Mouse (Mus musculus) ES-Bruce4 (cell line): Measurements from ENCODE around the gene Pdss1. TPM values are rescaled to one million over a fixed set of nuclear protein-coding genes. Genes with fewer than 3 reads are reported as not detected.
"Not testable (repeated sequence)": the region's sequence is repeated elsewhere in the genome, so short reads cannot be mapped to it uniquely, and the experiment has no call there.

Source experiments
- H3K27ac ChIP-seq: 2 replicates; pipeline ENCODE4 v1.5.1; 2012; ENCODE audit warnings: low read length, inconsistent platforms; ENCODE audit not compliant: insufficient read depth
- H3K27me3 ChIP-seq: 2 replicates; pipeline ENCODE4 v1.6.1; 2012; ENCODE audit warnings: mild to moderate bottlenecking, low read length, inconsistent platforms; ENCODE audit not compliant: control insufficient read depth, poor library complexity, insufficient read depth, severe bottlenecking
- H3K36me3 ChIP-seq: 2 replicates; pipeline ENCODE4 v1.6.1; 2012; ENCODE audit warnings: inconsistent platforms, mild to moderate bottlenecking, low read length, moderate library complexity; ENCODE audit not compliant: control insufficient read depth, poor library complexity, insufficient read depth, severe bottlenecking
- H3K4me1 ChIP-seq: one replicate; pipeline ENCODE4 v1.8.1; 2011; ENCODE audit warnings: low read length; ENCODE audit not compliant: control insufficient read depth, insufficient read depth
- H3K4me3 ChIP-seq: 2 replicates; pipeline ENCODE4 v1.5.1; 2011; ENCODE audit warnings: low read depth, mild to moderate bottlenecking, low read length
- H3K9ac ChIP-seq: 2 replicates; pipeline ENCODE4 v1.6.1; 2012; ENCODE audit warnings: low read depth, mild to moderate bottlenecking, inconsistent platforms; ENCODE audit not compliant: poor library complexity, severe bottlenecking
- H3K9me3 ChIP-seq: replicated peaks from 2 replicates; pipeline ENCODE4 v1.6.1; 2012; ENCODE audit warnings: mild to moderate bottlenecking, low read length, inconsistent platforms; ENCODE audit not compliant: control insufficient read depth, poor library complexity, insufficient read depth, severe bottlenecking
- CTCF ChIP-seq: IDR thresholded peaks from one replicate; pipeline ENCODE4 v1.8.1; 2011; ENCODE audit warnings: low read depth, low read length
- EP300 ChIP-seq: IDR thresholded peaks from 2 replicates; pipeline ENCODE4 v1.6.1; 2011; ENCODE audit warnings: low read depth, low read length; ENCODE audit not compliant: insufficient read depth
- POLR2A ChIP-seq: IDR thresholded peaks from one replicate; pipeline ENCODE4 v1.8.1; 2011; ENCODE audit warnings: low read length; ENCODE audit not compliant: insufficient read depth
- polyA plus RNA-seq: library from polyadenylated mRNA; stranded (reverse); fragments of >200 nt; gene quantifications from 2 replicates; pipeline ENCODE4 v1.2.4, GENCODE M21; 2011; ENCODE audit warnings: low read depth; ENCODE audit not compliant: missing spikeins, insufficient read depth, insufficient read length

Gene Pdss1
- polyA plus RNA-seq, 1 experiment: 24.1 TPM

- Histone ChIP-seq H3K4me1 (no peaks in the 10 kb centered on the region), H3K27ac (no peak overlapping the region), H3K36me3 (no peaks in the 10 kb centered on the region), H3K27me3 (no peaks in the 10 kb centered on the region), H3K9ac (no peak overlapping the region), H3K9me3 (no peaks in the 10 kb centered on the region), H3K4me3 (no peak overlapping the region)
- TF ChIP-seq POLR2A: no peak
- TF ChIP-seq CTCF: no peak
- no peak for TF ChIP-seq EP300
Observed at GRCm38 (mm10) chr2:22866894-22867424, 28.4 kb upstream of the Pdss1 start.

- no peaks in the 10 kb centered on the region for H3K9me3 ChIP-seq
Observed at GRCm38 (mm10) chr2:22873159-22873558, 22.2 kb upstream of the Pdss1 start.

GRCm38 (mm10) chr2:22874628-22875027, 20.7 kb upstream of the Pdss1 start:
- TF ChIP-seq POLR2A (no peak), CTCF (no peak), EP300 (no peak)
- Histone ChIP-seq H3K27ac (no peak overlapping the region), H3K4me1 (no peaks in the 10 kb centered on the region), H3K9ac (no peak overlapping the region; the same call in 1 of the 2 replicates), H3K4me3 (no peak overlapping the region), H3K27me3 (no peaks in the 10 kb centered on the region), H3K36me3 (no peaks in the 10 kb centered on the region), H3K9me3 (no peaks in the 10 kb centered on the region)

More at GRCm38 (mm10) chr2:22873159-22873558, 22.2 kb upstream of the Pdss1 start:
- no peak for TF ChIP-seq EP300
- TF ChIP-seq CTCF: no peak
- no peak for TF ChIP-seq POLR2A
- Histone ChIP-seq H3K27me3 (no peaks in the 10 kb centered on the region), H3K9ac (no peak overlapping the region), H3K27ac (no peak overlapping the region), H3K4me1 (no peaks in the 10 kb centered on the region), H3K4me3 (no peak overlapping the region), H3K36me3 (no peaks in the 10 kb centered on the region)

GRCm38 (mm10) chr2:22876614-22877013, 18.7 kb upstream of the Pdss1 start:
- Histone ChIP-seq H3K4me1 (no peaks in the 10 kb centered on the region), H3K9me3 (no peaks in the 10 kb centered on the region)
- no peak for TF ChIP-seq EP300

GRCm38 (mm10) chr2:22878781-22879180, 16.5 kb upstream of the Pdss1 start:
- Histone ChIP-seq H3K4me3 (no peak overlapping the region), H3K9ac (no peak overlapping the region), H3K27ac (no peak overlapping the region), H3K36me3 (no peaks in the 10 kb centered on the region), H3K9me3 (no peaks in the 10 kb centered on the region), H3K4me1 (no peaks in the 10 kb centered on the region), H3K27me3 (no peaks in the 10 kb centered on the region)
- no peak for TF ChIP-seq POLR2A

More at GRCm38 (mm10) chr2:22876614-22877013, 18.7 kb upstream of the Pdss1 start:
- no peaks in the 10 kb centered on the region for H3K36me3 ChIP-seq
- no peaks in the 10 kb centered on the region for H3K27me3 ChIP-seq
- no peak overlapping the region for H3K9ac ChIP-seq
- H3K4me3 ChIP-seq: no peak overlapping the region
- no peak overlapping the region for H3K27ac ChIP-seq

GRCm38 (mm10) chr2:22880726-22881125, 14.6 kb upstream of the Pdss1 start:
- not testable (repeated sequence) for H3K27ac ChIP-seq, H3K4me3 ChIP-seq, H3K4me1 ChIP-seq, H3K36me3 ChIP-seq, H3K9ac ChIP-seq, H3K9me3 ChIP-seq, H3K27me3 ChIP-seq
